Mouse (Mus musculus) forebrain, postnatal 0 days (tissue): ENCODE measurements around the gene Scaper. TPM values are rescaled to one million over a fixed set of nuclear protein-coding genes. Genes with fewer than 3 reads are reported as not detected.

Source experiments
- ATAC-seq: fragments of 200-750 bp; cut with Nextera tagmentation; 2 replicates; pipeline ENCODE4 v1.8.0; 2017; ENCODE audit warnings: mild to moderate bottlenecking, moderate library complexity
- DNase-seq: peaks from one replicate; pipeline ENCODE4 v3.0.0-alpha.2; 2015
- H3K27ac ChIP-seq: fragments of 300-500 bp; sonication (generic); 2 replicates; pipeline ENCODE4 v1.5.1; 2014; ENCODE audit warnings: low read depth, mild to moderate bottlenecking, antibody characterized with exemption, low read length, moderate library complexity, mixed read lengths
- H3K27me3 ChIP-seq: fragments of 300-500 bp; sonication (generic); 2 replicates; pipeline ENCODE4 v1.6.1; 2014; ENCODE audit warnings: mild to moderate bottlenecking, low read length, mixed read lengths; ENCODE audit not compliant: insufficient read depth
- H3K36me3 ChIP-seq: fragments of 300-500 bp; sonication (generic); 2 replicates; pipeline ENCODE4 v1.6.1; 2014; ENCODE audit warnings: mild to moderate bottlenecking, moderate library complexity; ENCODE audit not compliant: insufficient read depth
- H3K4me1 ChIP-seq: fragments of 300-500 bp; sonication (generic); 2 replicates; pipeline ENCODE4 v1.6.1; 2014; ENCODE audit warnings: antibody characterized with exemption; ENCODE audit not compliant: insufficient read depth
- H3K4me2 ChIP-seq: fragments of 300-500 bp; sonication (generic); 2 replicates; pipeline ENCODE4 v1.6.1; 2014; ENCODE audit warnings: low read depth, mild to moderate bottlenecking, moderate library complexity
- H3K4me3 ChIP-seq: fragments of 300-500 bp; sonication (generic); 2 replicates; pipeline ENCODE4 v1.5.1; 2014; ENCODE audit warnings: low read depth, low read length, mixed read lengths
- H3K9ac ChIP-seq: fragments of 300-500 bp; sonication (generic); 2 replicates; pipeline ENCODE4 v1.6.1; 2014; ENCODE audit warnings: mild to moderate bottlenecking
- H3K9me3 ChIP-seq: fragments of 300-500 bp; sonication (generic); 2 replicates; pipeline ENCODE4 v1.6.1; 2016; ENCODE audit warnings: low read length
- CTCF ChIP-seq: sonication (generic); IDR thresholded peaks from 2 replicates; pipeline ENCODE4 v1.5.1; 2016; ENCODE audit warnings: antibody characterized with exemption, control low read depth, low read depth
- WGBS: fragments of 180-500 bp; shearing (Covaris S2); extraction: QIAGEN DNeasy Blood & Tissue Kit; methylation state at CpG from one replicate; pipeline ENCODE4 v1.1.7; 2014; 5-methylcytosine and 5-hydroxymethylcytosine counted together
- polyA plus RNA-seq: library from polyadenylated mRNA; unstranded; fragments of >200 nt; fragmentation: Nextera tagmentation; extraction: Ambion mirVana; gene quantifications from 2 replicates; pipeline ENCODE4 v1.2.1, GENCODE M21; 2015
- total RNA-seq: library from RNA; depleted of rRNA; stranded (reverse); fragments of >200 nt; gene quantifications from 2 replicates; pipeline ENCODE4 v1.2.3, GENCODE M21; 2014; rRNA removed

The Scaper gene
- 43.3 and 48.8 TPM in 2 replicates for total RNA-seq
- 25.2 and 33.0 TPM in 2 replicates for polyA plus RNA-seq

DNA sequence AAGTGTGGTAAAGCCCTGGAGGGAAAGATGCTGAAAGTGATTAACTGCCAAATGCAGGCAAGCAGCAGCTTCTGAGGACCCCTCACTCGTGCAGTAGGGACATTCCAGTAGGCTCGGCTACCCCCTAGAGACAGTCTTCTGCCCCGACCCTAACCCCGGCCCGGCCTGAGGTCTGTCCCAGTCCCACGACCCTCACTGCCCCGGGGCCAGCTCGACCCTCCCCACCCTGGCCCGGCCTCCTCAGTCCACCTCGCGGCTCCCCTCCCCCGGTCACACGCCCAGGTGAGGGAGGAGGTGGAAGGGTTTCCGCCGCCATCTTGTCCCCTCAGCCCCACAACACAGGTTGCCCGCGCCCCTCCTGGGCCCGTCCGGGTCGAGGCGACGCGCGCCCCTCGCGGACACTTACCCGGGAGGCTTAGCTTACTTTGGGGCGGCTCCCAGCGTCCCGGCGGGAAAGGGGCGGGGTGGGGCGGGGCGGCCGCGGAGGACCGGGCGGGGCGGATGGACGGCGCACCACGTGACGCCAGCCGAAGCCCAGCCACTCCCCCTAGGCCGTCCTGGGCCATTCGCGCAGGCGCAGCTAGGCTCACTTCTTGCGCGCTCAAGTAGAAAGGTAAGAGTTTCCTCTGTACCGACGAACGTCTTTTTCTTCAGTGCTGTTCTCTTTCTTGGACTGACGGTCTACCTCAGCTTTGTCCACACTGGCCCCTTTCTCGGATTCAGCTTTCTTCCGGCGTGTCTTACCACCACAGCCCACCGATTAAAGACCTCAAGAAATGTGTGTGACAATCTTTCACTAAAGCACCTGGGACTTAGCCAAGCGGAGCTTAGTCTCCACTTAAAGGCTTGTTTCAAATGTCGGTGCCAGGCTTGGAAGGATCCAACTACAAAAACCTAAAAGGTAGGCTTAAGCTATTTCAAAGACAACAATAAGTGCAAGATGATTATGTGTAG lies at the start of gene Scaper:
Scaper (minus strand) TSS at position 456 of the 954 bp plus-strand sequence.
- H3K4me1 ChIP-seq, result peaks cover 4% of the 10 kb centered on the region; the same call in 1 of the 2 replicates
- peak within 1 kb of the TSS; percentile 69 for H3K4me2 ChIP-seq
- TF ChIP-seq CTCF, result peak; percentile 45; the same call in 1 of the 2 replicates
- H3K4me3 ChIP-seq, result peak within 1 kb of the TSS; percentile 76
- no peaks in the 10 kb centered on the region for H3K27me3 ChIP-seq
- H3K36me3 ChIP-seq, result no peaks in the 10 kb centered on the region
- 5% methylated on average over 59 of the region's 60 CpGs for WGBS
- ATAC-seq, result peak; percentile 98
- peak within 1 kb of the TSS; percentile 90 for H3K9ac ChIP-seq
- H3K27ac ChIP-seq, result peak within 1 kb of the TSS; percentile 86
- H3K9me3 ChIP-seq, result no peaks in the 10 kb centered on the region
- DNase-seq, result peak; percentile 92

DNA sequence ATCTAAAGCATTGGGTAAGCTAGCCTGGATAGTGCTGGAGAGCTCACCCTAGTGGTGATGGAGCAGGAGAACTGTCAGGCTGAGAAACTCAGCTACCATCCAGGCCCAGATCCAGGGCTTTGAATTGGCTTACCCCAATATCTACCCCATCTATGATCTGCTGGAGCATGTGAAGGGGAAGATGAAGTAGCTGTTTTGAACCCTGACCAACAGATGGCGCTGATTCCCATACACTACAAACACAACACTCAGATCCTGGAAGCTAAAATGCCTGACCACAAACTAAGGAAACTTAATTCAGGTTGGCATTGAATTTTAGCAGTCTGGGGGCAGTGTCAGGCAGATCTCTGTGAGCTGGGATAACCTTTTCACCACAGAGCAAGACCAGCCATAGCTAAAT lies 8.9 kb upstream of the Scaper start:
- DNase-seq (no peak), ATAC-seq (no peak)
- no peak overlapping the region for H3K4me2 ChIP-seq
- H3K4me3 ChIP-seq, result no peak overlapping the region
- 34% methylated on average over 1 of the region's 1 CpGs for WGBS
- no peaks in the 10 kb centered on the region for H3K4me1 ChIP-seq
- H3K27me3 ChIP-seq, result no peaks in the 10 kb centered on the region
- TF ChIP-seq CTCF, result peak; percentile 30; the same call in 1 of the 2 replicates
- no peaks in the 10 kb centered on the region for H3K9me3 ChIP-seq
- no peak overlapping the region for H3K9ac ChIP-seq
- no peak overlapping the region for H3K27ac ChIP-seq
- H3K36me3 ChIP-seq, result no peaks in the 10 kb centered on the region

- H3K27me3 ChIP-seq, result no peaks in the 10 kb centered on the region
- no peak overlapping the region for H3K4me3 ChIP-seq
- H3K9ac ChIP-seq, result no peak overlapping the region
- no peak overlapping the region for H3K27ac ChIP-seq
- ATAC-seq, result no peak
- DNase-seq, result no peak
- TF ChIP-seq CTCF, result no peak
- no peaks in the 10 kb centered on the region for H3K9me3 ChIP-seq
- H3K4me1 ChIP-seq, result peaks cover 4% of the 10 kb centered on the region; the same call in 1 of the 2 replicates
- no peak overlapping the region for H3K4me2 ChIP-seq
- H3K36me3 ChIP-seq, result no peaks in the 10 kb centered on the region
These were observed 3.4 kb upstream of the Scaper start for GRCm38 (mm10) chr9:55941356-55941755.

GRCm38 (mm10) chr9:55938618-55938985 lies 683 bp upstream of the Scaper start:
- Histone ChIP-seq H3K36me3 (no peaks in the 10 kb centered on the region), H3K27me3 (no peaks in the 10 kb centered on the region), H3K4me1 (peaks cover 4% of the 10 kb centered on the region; the same call in 1 of the 2 replicates), H3K9ac (peak overlapping the region; percentile 90; the same call in 1 of the 2 replicates), H3K4me2 (peak overlapping the region; percentile 69), H3K27ac (no peak overlapping the region), H3K9me3 (no peaks in the 10 kb centered on the region), H3K4me3 (peak overlapping the region; percentile 76)
- no peak for TF ChIP-seq CTCF
- ATAC-seq, result no peak
- 49% methylated on average over 6 of the region's 6 CpGs for WGBS
- no peak for DNase-seq

GRCm38 (mm10) chr9:55937224-55937663 lies 675 bp downstream of the Scaper start:
- peak; percentile 52 for DNase-seq
- Histone ChIP-seq H3K4me2 (peak overlapping the region; percentile 69), H3K27ac (peak overlapping the region; percentile 86), H3K9ac (peak overlapping the region; percentile 90), H3K9me3 (no peaks in the 10 kb centered on the region), H3K4me3 (peak overlapping the region; percentile 76), H3K36me3 (no peaks in the 10 kb centered on the region), H3K4me1 (peaks cover 4% of the 10 kb centered on the region; the same call in 1 of the 2 replicates), H3K27me3 (no peaks in the 10 kb centered on the region)
- 25% methylated on average over 5 of the region's 5 CpGs for WGBS
- peak; percentile 36 for TF ChIP-seq CTCF
- ATAC-seq, result no peak

- Histone ChIP-seq H3K4me1 (no peaks in the 10 kb centered on the region), H3K9me3 (no peaks in the 10 kb centered on the region), H3K4me3 (no peak overlapping the region), H3K36me3 (no peaks in the 10 kb centered on the region), H3K4me2 (no peak overlapping the region), H3K27me3 (no peaks in the 10 kb centered on the region), H3K27ac (no peak overlapping the region), H3K9ac (no peak overlapping the region)
- ATAC-seq (no peak), DNase-seq (no peak)
- no peak for TF ChIP-seq CTCF
- 74% methylated on average over 1 of the region's 1 CpGs for WGBS
These were observed 5.4 kb downstream of the Scaper start for GRCm38 (mm10) chr9:55932482-55932881.

GRCm38 (mm10) chr9:55918579-55918978 lies 19.3 kb downstream of the Scaper start:
- no peaks in the 10 kb centered on the region; the same call in 1 of the 2 replicates for H3K36me3 ChIP-seq
- H3K27me3 ChIP-seq, result no peaks in the 10 kb centered on the region
- H3K27ac ChIP-seq, result no peak overlapping the region
- no peaks in the 10 kb centered on the region for H3K4me1 ChIP-seq
- no peak overlapping the region for H3K4me3 ChIP-seq
- peak; percentile 63 for TF ChIP-seq CTCF
- no peaks in the 10 kb centered on the region for H3K9me3 ChIP-seq
- no peak overlapping the region for H3K9ac ChIP-seq
- no peak overlapping the region for H3K4me2 ChIP-seq
- DNase-seq (peak; percentile 68), ATAC-seq (peak; percentile 27; the same call in 1 of the 2 replicates)
- WGBS, result 74% methylated on average over 3 of the region's 3 CpGs
